Mouse (Mus musculus): ENCODE results near the gene Crebbp. TPM values are rescaled to one million over a fixed set of nuclear protein-coding genes. Genes with fewer than 3 reads are reported as not detected.
"Not testable (repeated sequence)": the region's sequence is repeated elsewhere in the genome, so short reads cannot be mapped to it uniquely, and the experiment has no call there.

Gene Crebbp
- total and polyA plus RNA-seq, 3 experiments = 15.1 to 39.5 (median 34.8) TPM

DNA sequence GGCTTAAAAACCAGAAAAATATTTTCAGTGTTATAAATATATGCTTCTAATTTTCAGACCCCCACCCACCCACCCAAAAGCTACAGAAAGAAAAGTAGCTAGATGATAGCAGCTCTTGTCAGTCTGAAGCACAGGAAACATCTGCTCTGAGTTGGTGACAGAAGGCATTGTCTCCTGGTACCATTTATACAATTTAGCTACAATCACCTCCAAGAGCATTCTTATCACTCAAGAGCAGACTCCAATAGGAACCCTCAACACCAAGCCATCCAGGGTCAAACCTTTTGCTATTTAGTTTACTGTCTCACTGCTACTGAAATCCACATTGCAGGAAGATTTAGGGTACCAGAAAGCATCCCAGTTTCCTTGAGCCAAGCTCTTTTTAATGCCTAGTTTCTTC, 116.9 kb downstream of the Crebbp start:
- Histone ChIP-seq H3K4me1 (ENCODE audit: control insufficient read depth, insufficient read depth, low read length) (no peaks in the 10 kb centered on the region), H3K36me3 (ENCODE audit: control insufficient read depth, insufficient read depth, low read length) (peaks cover 6% of the 10 kb centered on the region), H3K27me3 (ENCODE audit: control insufficient read depth, insufficient read depth, low read length) (no peaks in the 10 kb centered on the region), H3K4me3 (no peak overlapping the region), H3K9ac (ENCODE audit: low read depth, low read length) (no peak overlapping the region), H3K79me2 (replicated peaks; ENCODE audit: control insufficient read depth, insufficient read depth, low read length) (no peaks in the 10 kb centered on the region), H3K27ac (no peak overlapping the region)
- intact Hi-C loops (cut with DNase I) = no loop called here
- no peak for DNase-seq
- TF ChIP-seq CTCF (IDR thresholded peaks at IDR 0.05) (no peak), POLR2A (IDR thresholded peaks at IDR 0.05; ENCODE audit: insufficient read depth, low read depth, low read length) (no peak), EP300 (IDR thresholded peaks at IDR 0.05; ENCODE audit: insufficient read depth, low read depth, low read length) (no peak)

DNA sequence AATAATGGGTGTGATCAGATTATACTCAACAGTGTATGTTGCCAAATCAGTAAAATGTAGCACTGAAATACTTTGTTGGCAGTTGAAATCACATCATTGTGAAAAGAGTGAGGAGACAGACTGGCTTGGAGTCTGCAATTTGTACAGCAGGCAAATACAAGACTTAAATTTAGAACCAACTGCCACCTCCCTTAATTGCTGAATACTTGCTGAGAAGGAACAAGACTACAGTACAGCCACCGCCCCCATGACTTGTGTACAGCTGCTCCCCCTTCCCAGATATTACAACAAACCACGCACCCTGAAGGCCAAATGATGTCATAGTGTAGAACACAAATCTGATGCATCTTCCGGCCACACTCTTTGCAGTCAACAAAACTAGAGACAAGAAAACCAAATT, 117.7 kb downstream of the Crebbp start:
- intact Hi-C loops (cut with DNase I) = no loop called here
- WGBS = 95% methylated on average over 3 of the region's 3 CpGs
- Histone ChIP-seq H3K27ac (no peak overlapping the region), H3K79me2 (replicated peaks; ENCODE audit: control insufficient read depth, insufficient read depth, low read length) (no peaks in the 10 kb centered on the region), H3K27me3 (ENCODE audit: control insufficient read depth, insufficient read depth, low read length) (no peaks in the 10 kb centered on the region), H3K4me1 (ENCODE audit: control insufficient read depth, insufficient read depth, low read length) (no peaks in the 10 kb centered on the region), H3K9ac (ENCODE audit: low read depth, low read length) (no peak overlapping the region), H3K36me3 (ENCODE audit: control insufficient read depth, insufficient read depth, low read length) (peaks cover 6% of the 10 kb centered on the region), H3K4me3 (no peak overlapping the region)
- no peak for TF ChIP-seq EP300 (IDR thresholded peaks at IDR 0.05; ENCODE audit: insufficient read depth, low read depth, low read length)
- no peak for TF ChIP-seq CTCF (IDR thresholded peaks at IDR 0.05)
- no peak for TF ChIP-seq POLR2A (IDR thresholded peaks at IDR 0.05; ENCODE audit: insufficient read depth, low read depth, low read length)
- no peak for DNase-seq

DNA sequence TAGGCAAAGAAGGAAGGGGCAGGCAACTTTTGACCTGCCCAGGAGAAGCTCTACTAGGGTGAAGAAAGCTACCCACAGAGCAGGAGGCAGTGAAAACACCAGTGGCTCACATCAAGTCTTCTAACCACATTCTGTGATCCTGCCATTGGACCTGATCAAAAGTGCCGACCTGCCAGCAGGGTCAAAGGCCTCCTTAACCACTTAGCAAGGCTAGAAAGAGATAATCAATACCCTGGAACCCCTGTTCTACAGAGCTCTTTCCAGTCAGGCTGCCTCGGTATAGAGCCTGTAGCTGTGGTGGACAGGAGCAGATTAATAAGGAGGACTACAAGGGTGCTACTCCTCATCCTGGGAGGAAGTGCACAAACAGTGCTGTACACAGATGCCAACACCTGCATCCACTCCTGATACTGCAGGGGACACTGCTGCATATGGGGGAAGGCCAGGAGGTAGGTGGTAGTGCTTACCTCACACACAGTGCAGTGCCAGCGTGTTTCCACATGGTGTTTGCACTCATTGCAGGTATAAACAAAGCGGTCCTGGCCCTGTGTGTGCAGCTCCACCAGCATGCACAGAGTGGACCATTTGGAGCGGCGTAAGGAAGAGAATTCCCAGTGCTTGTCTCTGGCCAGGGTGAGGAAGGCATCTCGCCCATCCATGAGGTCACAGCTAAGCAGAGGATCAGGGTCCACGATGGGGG, 126.4 kb downstream of the Crebbp start:
- Histone ChIP-seq H3K36me3 (ENCODE audit: control insufficient read depth, insufficient read depth, low read length) (no peaks in the 10 kb centered on the region), H3K9ac (ENCODE audit: low read depth, low read length) (no peak overlapping the region), H3K27ac (no peak overlapping the region), H3K79me2 (replicated peaks; ENCODE audit: control insufficient read depth, insufficient read depth, low read length) (no peaks in the 10 kb centered on the region), H3K4me1 (ENCODE audit: control insufficient read depth, insufficient read depth, low read length) (no peaks in the 10 kb centered on the region), H3K27me3 (ENCODE audit: control insufficient read depth, insufficient read depth, low read length) (no peaks in the 10 kb centered on the region), H3K4me3 (no peak overlapping the region)
- no peak for DNase-seq
- no peak for TF ChIP-seq EP300 (IDR thresholded peaks at IDR 0.05; ENCODE audit: insufficient read depth, low read depth, low read length)
- no peak for TF ChIP-seq CTCF (IDR thresholded peaks at IDR 0.05)
- TF ChIP-seq POLR2A (IDR thresholded peaks at IDR 0.05; ENCODE audit: insufficient read depth, low read depth, low read length) = no peak
- intact Hi-C loops (cut with DNase I) = no loop called here
- WGBS = 93% methylated on average over 8 of the region's 8 CpGs

GRCm38 (mm10) chr16:4085851-4086387, 127.9 kb downstream of the Crebbp start:
- Histone ChIP-seq H3K9ac (ENCODE audit: low read depth, low read length) (no peak overlapping the region), H3K4me1 (ENCODE audit: control insufficient read depth, insufficient read depth, low read length) (no peaks in the 10 kb centered on the region), H3K27me3 (ENCODE audit: control insufficient read depth, insufficient read depth, low read length) (no peaks in the 10 kb centered on the region), H3K36me3 (ENCODE audit: control insufficient read depth, insufficient read depth, low read length) (no peaks in the 10 kb centered on the region), H3K79me2 (replicated peaks; ENCODE audit: control insufficient read depth, insufficient read depth, low read length) (no peaks in the 10 kb centered on the region), H3K4me3 (no peak overlapping the region), H3K27ac (no peak overlapping the region)
- WGBS = 92% methylated on average over 9 of the region's 9 CpGs
- no peak for DNase-seq
- intact Hi-C loops (cut with DNase I) = no loop called here
- TF ChIP-seq CTCF (IDR thresholded peaks at IDR 0.05) (no peak), POLR2A (IDR thresholded peaks at IDR 0.05; ENCODE audit: insufficient read depth, low read depth, low read length) (no peak), EP300 (IDR thresholded peaks at IDR 0.05; ENCODE audit: insufficient read depth, low read depth, low read length) (no peak)

- WGBS = 88% methylated on average over 7 of the region's 7 CpGs
- TF ChIP-seq CTCF (IDR thresholded peaks at IDR 0.05) = no peak
- TF ChIP-seq POLR2A (IDR thresholded peaks at IDR 0.05; ENCODE audit: insufficient read depth, low read depth, low read length) = no peak
- no peak for TF ChIP-seq EP300 (IDR thresholded peaks at IDR 0.05; ENCODE audit: insufficient read depth, low read depth, low read length)
- intact Hi-C loops (cut with DNase I) = no loop called here
- no peaks in the 10 kb centered on the region for H3K27me3 ChIP-seq (ENCODE audit: control insufficient read depth, insufficient read depth, low read length)
- no peak for DNase-seq
- H3K79me2 ChIP-seq (replicated peaks; ENCODE audit: control insufficient read depth, insufficient read depth, low read length) = no peaks in the 10 kb centered on the region
- H3K9ac ChIP-seq (ENCODE audit: low read depth, low read length) = no peak overlapping the region
- no peak overlapping the region for H3K4me3 ChIP-seq
- no peak overlapping the region for H3K27ac ChIP-seq
- H3K36me3 ChIP-seq (ENCODE audit: control insufficient read depth, insufficient read depth, low read length) = no peaks in the 10 kb centered on the region
- H3K4me1 ChIP-seq (ENCODE audit: control insufficient read depth, insufficient read depth, low read length) = no peaks in the 10 kb centered on the region
These were observed 128.7 kb downstream of the Crebbp start for GRCm38 (mm10) chr16:4085051-4085450.

DNA sequence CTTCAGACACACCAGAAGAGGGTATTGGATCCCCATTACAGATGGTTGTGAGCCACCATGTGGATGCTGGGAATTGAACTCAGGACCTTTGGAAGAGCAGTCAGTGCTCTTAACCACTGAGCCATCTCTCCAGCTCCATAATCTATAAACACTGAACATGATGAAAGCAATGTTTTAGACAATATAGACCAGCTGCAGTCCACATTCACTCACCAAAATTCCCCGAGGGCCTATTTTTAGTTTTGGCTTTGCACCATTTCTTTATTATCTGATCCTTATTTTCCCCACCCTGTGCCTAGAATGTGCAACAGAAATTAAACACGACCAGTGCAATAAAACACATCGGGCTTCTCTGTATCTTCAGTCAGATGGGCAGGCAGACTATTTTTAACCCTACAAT, 133.4 kb downstream of the Crebbp start:
- not testable (repeated sequence) for H3K4me1 ChIP-seq (ENCODE audit: control insufficient read depth, insufficient read depth, low read length); H3K9ac ChIP-seq (ENCODE audit: low read depth, low read length); DNase-seq; H3K36me3 ChIP-seq (ENCODE audit: control insufficient read depth, insufficient read depth, low read length); H3K4me3 ChIP-seq; H3K27me3 ChIP-seq (ENCODE audit: control insufficient read depth, insufficient read depth, low read length); H3K79me2 ChIP-seq (replicated peaks; ENCODE audit: control insufficient read depth, insufficient read depth, low read length); H3K27ac ChIP-seq
- intact Hi-C loops (cut with DNase I) = loop anchor here (5.0 kb wide), 1 partner anchor 77 kb away; no protein-coding TSS in a partner anchor
- 28% methylated on average over 3 of the region's 3 CpGs for WGBS
